Mouse (Mus musculus) intestine, embryonic 16.5 days (tissue): ENCODE measurements around the gene Nsun7. TPM values are rescaled to one million over a fixed set of nuclear protein-coding genes. Genes with fewer than 3 reads are reported as not detected.

Source experiments
- ATAC-seq: fragments of 200-750 bp; cut with Nextera tagmentation; 2 replicates; pipeline ENCODE4 v1.8.0; 2017; ENCODE audit warnings: moderate TSS enrichment, moderate library complexity
- H3K27ac ChIP-seq: fragments of 300-500 bp; sonication (generic); 2 replicates; pipeline ENCODE4 v1.5.1; 2014; ENCODE audit warnings: mild to moderate bottlenecking, low read length
- H3K27me3 ChIP-seq: fragments of 300-500 bp; sonication (generic); replicated peaks from 2 replicates; pipeline ENCODE4 v1.6.1; 2014; ENCODE audit warnings: low read length, control low read depth, mixed read lengths; ENCODE audit not compliant: control insufficient read depth, insufficient read depth
- H3K36me3 ChIP-seq: fragments of 300-500 bp; sonication (generic); 2 replicates; pipeline ENCODE4 v1.6.1; 2014; ENCODE audit warnings: low read length, control low read depth; ENCODE audit not compliant: control insufficient read depth, insufficient read depth
- H3K4me1 ChIP-seq: fragments of 300-500 bp; sonication (generic); 2 replicates; pipeline ENCODE4 v1.6.1; 2014; ENCODE audit warnings: low read length, control low read depth, mixed read lengths; ENCODE audit not compliant: control insufficient read depth, insufficient read depth
- H3K4me2 ChIP-seq: fragments of 300-500 bp; sonication (generic); 2 replicates; pipeline ENCODE4 v1.6.1; 2014; ENCODE audit warnings: low read depth, low read length, control low read depth
- H3K4me3 ChIP-seq: fragments of 300-500 bp; sonication (generic); 2 replicates; pipeline ENCODE4 v1.5.1; 2014; ENCODE audit warnings: mild to moderate bottlenecking, low read length
- H3K9ac ChIP-seq: fragments of 300-500 bp; sonication (generic); 2 replicates; pipeline ENCODE4 v1.6.1; 2014; ENCODE audit warnings: low read depth, low read length
- H3K9me3 ChIP-seq: fragments of 300-500 bp; sonication (generic); 2 replicates; pipeline ENCODE4 v1.6.1; 2016; ENCODE audit warnings: low read length, control low read depth; ENCODE audit not compliant: control insufficient read depth
- WGBS: fragments of 180-500 bp; shearing (Covaris S2); extraction: QIAGEN DNeasy Blood & Tissue Kit; methylation state at CpG from one replicate; pipeline ENCODE4 v1.1.7; 2014; 5-methylcytosine and 5-hydroxymethylcytosine counted together
- polyA plus RNA-seq: library from polyadenylated mRNA; unstranded; fragments of >200 nt; fragmentation: Nextera tagmentation; extraction: Ambion mirVana; gene quantifications from 2 replicates; pipeline ENCODE4 v1.2.1, GENCODE M21; 2015

Nsun7 gene
- polyA plus RNA-seq, 1 experiment from 2014 or later = 0.17 TPM

DNA sequence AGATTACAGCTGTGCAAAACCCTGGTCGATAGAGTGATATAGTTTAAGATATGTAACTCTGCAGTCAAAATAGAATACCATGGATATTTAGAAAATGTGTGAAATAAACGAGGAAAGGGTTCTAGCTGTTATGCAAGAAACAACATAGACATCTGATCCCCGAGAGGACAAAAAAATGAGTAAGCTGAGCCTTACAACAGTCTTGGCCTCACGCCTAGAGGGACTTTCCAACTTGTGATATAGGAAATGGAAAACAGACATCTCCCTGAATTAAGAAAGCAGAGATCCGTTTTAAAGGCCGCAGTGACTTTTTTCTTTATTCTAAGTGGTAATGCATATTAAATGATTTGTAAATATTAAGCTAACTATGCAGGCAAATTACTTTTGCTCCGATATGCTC is 9.9 kb downstream of the Nsun7 start:
- Histone ChIP-seq H3K9ac (no peak overlapping the region), H3K27me3 (no peaks in the 10 kb centered on the region), H3K36me3 (no peaks in the 10 kb centered on the region), H3K4me1 (no peaks in the 10 kb centered on the region), H3K27ac (no peak overlapping the region), H3K9me3 (no peaks in the 10 kb centered on the region), H3K4me2 (no peak overlapping the region), H3K4me3 (no peak overlapping the region)
- no peak for ATAC-seq
- 68% methylated on average over 7 of the region's 7 CpGs for whole genome bisulfite sequencing

DNA sequence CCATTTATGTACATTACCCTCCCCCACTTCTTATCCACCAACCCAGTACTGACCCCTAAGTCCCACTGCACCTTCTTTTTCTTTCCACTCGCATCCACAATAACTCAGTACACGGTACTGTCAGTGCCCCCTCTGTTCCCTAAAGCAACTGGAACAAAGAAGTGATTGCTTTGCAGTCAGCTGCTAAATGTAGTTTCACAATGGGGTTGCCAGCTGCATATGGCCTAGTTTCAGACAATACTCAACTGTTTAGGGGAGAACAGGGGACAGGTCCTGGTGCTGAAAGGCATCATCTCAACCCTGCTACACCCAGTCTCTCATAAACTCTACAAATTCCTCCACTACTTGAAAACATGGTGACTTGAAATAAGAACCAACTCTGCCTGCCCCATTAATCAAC is 11.4 kb downstream of the Nsun7 start:
- 80% methylated on average over 2 of the region's 2 CpGs for WGBS
- no peaks in the 10 kb centered on the region for H3K9me3 ChIP-seq
- no peak overlapping the region for H3K4me3 ChIP-seq
- no peak overlapping the region for H3K4me2 ChIP-seq
- H3K36me3 ChIP-seq = no peaks in the 10 kb centered on the region
- H3K4me1 ChIP-seq = no peaks in the 10 kb centered on the region
- no peak overlapping the region for H3K9ac ChIP-seq
- ATAC-seq = no peak
- H3K27ac ChIP-seq = no peak overlapping the region
- H3K27me3 ChIP-seq = no peaks in the 10 kb centered on the region

- H3K27me3 ChIP-seq = no peaks in the 10 kb centered on the region
- no peak overlapping the region for H3K9ac ChIP-seq
- WGBS = 47% methylated on average over 3 of the region's 3 CpGs
- H3K36me3 ChIP-seq = no peaks in the 10 kb centered on the region
- no peaks in the 10 kb centered on the region for H3K4me1 ChIP-seq
- H3K9me3 ChIP-seq = no peaks in the 10 kb centered on the region
- H3K4me2 ChIP-seq = no peak overlapping the region
- H3K4me3 ChIP-seq = no peak overlapping the region
- H3K27ac ChIP-seq = no peak overlapping the region
- no peak for ATAC-seq
Observed at GRCm38 (mm10) chr5:66274417-66274816, 14.7 kb downstream of the Nsun7 start.

DNA sequence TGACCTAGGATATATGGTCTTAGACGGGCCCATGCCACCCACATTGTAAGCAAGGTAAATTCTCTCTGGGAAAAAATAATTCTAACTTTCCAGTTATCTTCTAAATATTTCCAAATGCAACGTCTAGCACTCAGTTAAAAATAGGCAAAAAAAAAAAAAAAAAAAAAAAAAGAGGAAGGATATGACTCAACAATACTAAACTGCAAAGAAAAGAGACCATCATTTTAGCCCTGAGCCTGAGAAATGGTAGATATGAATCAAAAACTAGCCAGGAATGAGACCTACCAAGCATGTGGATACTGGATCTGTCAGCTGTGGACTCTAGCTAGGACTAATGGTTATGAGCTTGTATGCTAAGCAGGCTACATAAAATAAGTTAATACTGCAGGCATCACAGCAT is 20.0 kb downstream of the Nsun7 start:
- WGBS = 75% methylated on average over 2 of the region's 2 CpGs
- ATAC-seq = no peak

GRCm38 (mm10) chr5:66280742-66281141 is 21.0 kb downstream of the Nsun7 start:
- no peaks in the 10 kb centered on the region for H3K36me3 ChIP-seq
- no peaks in the 10 kb centered on the region for H3K4me1 ChIP-seq
- 78% methylated on average over 6 of the region's 6 CpGs for WGBS
- H3K27ac ChIP-seq = no peak overlapping the region
- H3K9me3 ChIP-seq = 0 out of 2 replicates have a peak, but pooled peaks cover 5% of the 10 kb centered on the region
- ATAC-seq = no peak
- H3K4me2 ChIP-seq = no peak overlapping the region
- no peak overlapping the region for H3K9ac ChIP-seq
- no peak overlapping the region for H3K4me3 ChIP-seq
- H3K27me3 ChIP-seq = no peaks in the 10 kb centered on the region

More for the DNA sequence above, 20.0 kb downstream of the Nsun7 start:
- H3K27me3 ChIP-seq = no peaks in the 10 kb centered on the region
- no peak overlapping the region for H3K27ac ChIP-seq
- H3K4me1 ChIP-seq = no peaks in the 10 kb centered on the region
- H3K4me2 ChIP-seq = no peak overlapping the region
- H3K9me3 ChIP-seq = 0 out of 2 replicates have a peak, but pooled peaks cover 5% of the 10 kb centered on the region
- no peak overlapping the region for H3K9ac ChIP-seq
- no peaks in the 10 kb centered on the region for H3K36me3 ChIP-seq
- H3K4me3 ChIP-seq = no peak overlapping the region

DNA sequence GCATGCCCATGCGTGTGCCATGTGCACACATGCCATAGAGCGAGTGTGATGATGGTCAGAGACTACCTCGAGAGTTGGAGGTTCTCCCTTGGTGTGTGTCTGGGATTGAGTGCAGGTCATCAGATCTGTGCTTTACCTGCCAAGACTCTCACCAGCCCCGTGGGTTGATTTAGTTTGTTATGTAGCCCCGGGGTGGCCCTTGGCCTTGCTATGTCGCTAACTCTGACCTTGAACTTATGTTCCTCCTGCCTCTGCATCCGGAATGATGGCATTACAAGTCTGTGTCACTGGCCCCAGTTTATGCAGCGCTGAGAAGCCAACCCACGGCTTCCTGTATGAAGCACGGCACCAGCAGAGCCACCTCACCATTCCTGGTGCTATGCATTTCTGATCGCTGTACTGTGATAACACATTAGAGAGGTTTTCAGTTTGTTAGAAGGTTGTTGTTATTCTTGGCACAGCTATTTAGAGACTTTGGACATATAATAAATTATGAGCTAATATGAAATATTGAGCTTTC is 34.5 kb downstream of the Nsun7 start:
- no peak overlapping the region for H3K9ac ChIP-seq
- no peak overlapping the region for H3K27ac ChIP-seq
- no peak overlapping the region for H3K4me3 ChIP-seq
- no peak for ATAC-seq
- 84% methylated on average over 11 of the region's 11 CpGs for WGBS
- H3K9me3 ChIP-seq = no peaks in the 10 kb centered on the region
- no peaks in the 10 kb centered on the region for H3K27me3 ChIP-seq
- H3K4me1 ChIP-seq = no peaks in the 10 kb centered on the region
- no peaks in the 10 kb centered on the region for H3K36me3 ChIP-seq
- no peak overlapping the region for H3K4me2 ChIP-seq

GRCm38 (mm10) chr5:66294952-66295351 is 35.3 kb downstream of the Nsun7 start:
- WGBS = 87% methylated on average over 4 of the region's 4 CpGs
- ATAC-seq = no peak

GRCm38 (mm10) chr5:66296116-66296515 is 36.4 kb downstream of the Nsun7 start:
- 90% methylated on average over 5 of the region's 5 CpGs for WGBS

More at GRCm38 (mm10) chr5:66294952-66295351, 35.3 kb downstream of the Nsun7 start:
- H3K9ac ChIP-seq = no peak overlapping the region
- H3K27ac ChIP-seq = no peak overlapping the region
- H3K4me3 ChIP-seq = no peak overlapping the region
- H3K27me3 ChIP-seq = no peaks in the 10 kb centered on the region
- H3K4me1 ChIP-seq = no peaks in the 10 kb centered on the region
- H3K9me3 ChIP-seq = no peaks in the 10 kb centered on the region
- H3K36me3 ChIP-seq = no peaks in the 10 kb centered on the region
- no peak overlapping the region for H3K4me2 ChIP-seq

DNA sequence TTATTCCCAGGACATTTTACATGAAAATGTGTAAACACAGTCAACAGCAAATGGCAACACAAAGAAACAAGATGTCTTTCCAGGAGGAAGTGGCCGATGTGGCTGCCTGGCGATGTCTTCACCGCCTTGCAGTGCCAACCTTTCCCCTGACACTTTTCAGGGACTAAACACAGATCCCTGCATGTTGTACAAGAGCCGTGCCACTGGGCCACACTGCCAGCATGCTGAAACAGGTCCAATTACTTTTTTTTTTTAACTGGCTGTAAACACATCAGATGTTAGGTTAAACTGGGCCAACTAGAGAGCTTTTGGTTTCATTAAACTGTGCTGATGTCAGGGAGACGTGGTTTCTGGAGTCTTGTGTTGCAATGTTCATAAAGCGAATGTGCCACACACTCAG is 39.2 kb downstream of the Nsun7 start:
- WGBS = 88% methylated on average over 6 of the region's 6 CpGs
- no peak overlapping the region for H3K4me3 ChIP-seq
- no peak overlapping the region for H3K4me2 ChIP-seq
- H3K9ac ChIP-seq = no peak overlapping the region
- no peaks in the 10 kb centered on the region for H3K4me1 ChIP-seq
- H3K27ac ChIP-seq = no peak overlapping the region
- no peaks in the 10 kb centered on the region; the same call in 1 of the 2 replicates for H3K36me3 ChIP-seq
- no peaks in the 10 kb centered on the region for H3K9me3 ChIP-seq
- no peak for ATAC-seq
- no peaks in the 10 kb centered on the region for H3K27me3 ChIP-seq

More at GRCm38 (mm10) chr5:66296116-66296515, 36.4 kb downstream of the Nsun7 start:
- Histone ChIP-seq H3K4me3 (no peak overlapping the region), H3K9me3 (no peaks in the 10 kb centered on the region), H3K36me3 (no peaks in the 10 kb centered on the region), H3K27ac (no peak overlapping the region), H3K4me2 (no peak overlapping the region), H3K4me1 (no peaks in the 10 kb centered on the region), H3K9ac (no peak overlapping the region), H3K27me3 (no peaks in the 10 kb centered on the region)
- ATAC-seq = no peak

DNA sequence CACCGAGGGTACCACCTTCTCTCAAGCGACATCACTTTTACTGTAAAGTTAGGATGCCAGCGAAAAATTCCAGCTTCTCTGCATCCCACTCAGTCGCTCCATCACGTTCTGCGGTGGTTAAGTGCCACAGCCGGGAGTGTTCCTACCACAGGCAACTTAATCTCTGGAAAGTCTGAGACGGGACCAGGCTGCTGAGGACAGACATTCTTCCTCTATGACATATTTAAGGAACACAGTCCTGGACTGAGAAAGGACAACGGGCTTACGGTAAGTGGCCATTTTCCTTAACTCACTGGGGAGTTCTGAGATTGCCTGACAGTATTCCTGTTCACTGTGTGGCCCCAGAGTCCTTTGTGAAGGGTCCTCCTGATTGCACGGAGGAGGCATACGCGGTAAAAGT is 40.9 kb downstream of the Nsun7 start:
- H3K9me3 ChIP-seq = no peaks in the 10 kb centered on the region
- no peaks in the 10 kb centered on the region for H3K4me1 ChIP-seq
- WGBS = 91% methylated on average over 13 of the region's 13 CpGs
- H3K9ac ChIP-seq = no peak overlapping the region
- H3K36me3 ChIP-seq = no peaks in the 10 kb centered on the region; the same call in 1 of the 2 replicates
- ATAC-seq = no peak
- no peaks in the 10 kb centered on the region for H3K27me3 ChIP-seq
- H3K4me2 ChIP-seq = no peak overlapping the region
- no peak overlapping the region for H3K27ac ChIP-seq
- H3K4me3 ChIP-seq = no peak overlapping the region
